Mouse (Mus musculus) forebrain, embryonic 10.5 days (tissue): ENCODE measurements at regions not wholly inside any gene's neighbourhood (a gene's known extent, or its start where the extent isn't known, plus 50 kb on each side); places are given as distances from the start of the nearest gene placed in this dataset.

ENCODE experiments used
- DNase-seq: peaks from one replicate; pipeline ENCODE4 v3.0.0-alpha.2; 2017; ENCODE audit warnings: low spot score; ENCODE audit errors: extremely low spot score
- H3K27ac ChIP-seq: fragments of 300-500 bp; sonication (generic); 2 replicates; pipeline ENCODE4 v1.5.1; 2016; ENCODE audit warnings: mild to moderate bottlenecking
- H3K27me3 ChIP-seq: fragments of 300-500 bp; sonication (generic); 2 replicates; pipeline ENCODE4 v1.6.1; 2016; ENCODE audit warnings: mild to moderate bottlenecking; ENCODE audit not compliant: poor library complexity, severe bottlenecking
- H3K36me3 ChIP-seq: fragments of 300-500 bp; sonication (generic); replicated peaks from 2 replicates; pipeline ENCODE4 v1.6.1; 2016; ENCODE audit warnings: mild to moderate bottlenecking, moderate library complexity
- H3K4me1 ChIP-seq: fragments of 300-500 bp; sonication (generic); 2 replicates; pipeline ENCODE4 v1.6.1; 2016
- H3K4me3 ChIP-seq: fragments of 300-500 bp; sonication (generic); 2 replicates; pipeline ENCODE4 v1.5.1; 2016; ENCODE audit warnings: mild to moderate bottlenecking, moderate library complexity
- H3K9me3 ChIP-seq: fragments of 300-500 bp; sonication (generic); 2 replicates; pipeline ENCODE4 v1.6.1; 2016; ENCODE audit warnings: mild to moderate bottlenecking, moderate library complexity
- WGBS: fragments of 180-500 bp; shearing (Covaris S2); methylation state at CpG from one replicate; pipeline ENCODE4 v1.1.7; 2016; 5-methylcytosine and 5-hydroxymethylcytosine counted together

DNA sequence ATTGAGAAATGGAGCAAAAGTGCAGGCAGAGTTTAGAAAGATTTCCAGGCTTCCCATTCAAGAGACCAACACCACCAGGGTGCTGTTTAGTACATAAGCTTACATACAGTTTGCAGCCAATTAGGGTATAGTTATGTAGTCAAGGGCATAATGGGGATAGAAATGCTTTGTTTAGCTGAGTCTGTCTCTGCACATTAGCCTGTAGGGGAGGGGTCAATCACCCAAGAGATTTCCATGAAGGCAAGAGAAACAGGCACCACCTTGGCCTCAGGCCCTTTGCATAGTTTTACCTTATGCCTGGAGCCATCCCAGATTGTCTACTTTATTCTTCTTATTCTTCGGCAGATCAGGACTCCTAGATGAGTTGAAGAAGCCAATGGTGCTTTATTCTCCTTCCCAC is 205.9 kb upstream of the Zfp352 start:
- no peaks in the 10 kb centered on the region for H3K27me3 ChIP-seq
- H3K36me3 ChIP-seq, result no peaks in the 10 kb centered on the region
- WGBS, result 93% methylated on average over 1 of the region's 1 CpGs
- H3K4me3 ChIP-seq, result no peak overlapping the region
- H3K27ac ChIP-seq, result no peak overlapping the region
- no peak for DNase-seq
- H3K9me3 ChIP-seq, result no peaks in the 10 kb centered on the region
- H3K4me1 ChIP-seq, result no peaks in the 10 kb centered on the region

DNA sequence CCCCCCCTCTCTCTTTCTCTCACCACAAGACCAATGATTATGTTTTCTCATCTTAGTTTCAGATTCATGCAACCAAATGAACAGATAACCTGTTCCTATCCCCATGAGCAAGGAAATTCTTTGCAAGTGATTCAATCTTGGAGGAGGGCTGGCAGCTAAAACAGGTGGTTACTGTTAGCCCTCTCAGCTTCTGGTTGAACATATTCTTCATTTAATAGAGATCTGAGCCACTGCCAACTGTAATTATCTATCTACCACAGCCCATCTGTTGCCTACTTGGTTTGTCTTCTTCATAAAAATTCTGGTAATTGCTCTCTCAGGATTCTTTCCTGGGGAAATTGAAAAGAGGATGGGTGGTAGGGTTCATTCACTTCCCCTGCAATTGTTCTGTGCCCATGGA is 204.4 kb upstream of the Zfp352 start:
- no peak for DNase-seq
- H3K4me1 ChIP-seq, result no peaks in the 10 kb centered on the region
- H3K27me3 ChIP-seq, result no peaks in the 10 kb centered on the region
- no peak overlapping the region for H3K4me3 ChIP-seq
- H3K27ac ChIP-seq, result no peak overlapping the region
- no peaks in the 10 kb centered on the region for H3K36me3 ChIP-seq
- H3K9me3 ChIP-seq, result no peaks in the 10 kb centered on the region
